Mouse (Mus musculus) c-Kit-positive CD71-negative TER-119-negative erythroid progenitor cells, embryonic 14.5 days (primary cell): ENCODE data around the gene Rasgrp3.

Experiments used
- DNase-seq: peaks from one replicate; pipeline ENCODE4 v3.0.0-alpha.2; 2013; ENCODE audit warnings: low read depth

Rasgrp3 gene

DNA sequence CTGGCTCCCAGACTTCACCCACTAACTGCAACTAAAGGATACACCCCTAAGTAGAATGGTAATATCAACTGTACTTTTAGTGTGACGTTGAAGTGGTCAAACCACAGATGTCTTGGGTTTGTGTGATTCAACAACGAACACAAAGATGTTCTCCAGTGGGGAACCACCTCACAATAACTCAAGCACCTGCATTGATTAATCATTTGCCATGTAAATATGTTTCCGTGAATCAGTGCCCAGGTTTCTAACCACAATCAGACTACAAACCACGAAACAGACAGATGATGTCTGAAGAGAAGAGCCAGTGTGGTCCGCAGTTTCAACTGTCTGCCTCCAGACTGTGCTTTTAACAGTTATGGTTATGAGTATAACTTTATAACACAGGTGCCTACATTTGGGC is 69.4 kb downstream of the Rasgrp3 start:
- DNase-seq, result no peak

DNA sequence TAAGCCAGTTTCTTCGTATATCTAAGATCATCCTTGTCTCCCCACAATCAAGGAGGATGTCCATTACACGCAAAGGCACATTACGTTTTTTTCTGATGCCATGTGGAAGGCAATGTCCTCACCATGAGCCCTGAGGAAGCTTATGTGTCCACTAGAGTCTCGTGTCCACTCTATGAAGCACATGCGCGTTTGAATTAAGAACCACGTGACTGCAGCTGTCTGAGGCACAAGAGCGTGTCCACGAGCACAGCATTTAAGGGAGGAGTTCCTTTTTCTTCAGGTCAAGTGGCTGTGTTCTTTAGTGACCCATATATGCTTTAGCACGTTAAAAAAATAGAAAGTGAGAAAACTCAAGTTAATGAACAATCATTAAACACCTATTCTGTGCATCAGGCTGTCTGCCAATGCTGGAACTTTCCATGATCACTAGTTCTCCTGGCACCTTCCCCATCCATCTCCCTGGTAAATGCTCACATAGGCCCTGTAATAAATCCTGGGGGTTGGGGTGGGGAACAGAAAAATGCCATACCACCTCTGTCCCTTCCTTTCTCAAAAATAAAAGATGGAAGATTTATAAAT is 70.5 kb downstream of the Rasgrp3 start:
- DNase-seq, result no peak

DNA sequence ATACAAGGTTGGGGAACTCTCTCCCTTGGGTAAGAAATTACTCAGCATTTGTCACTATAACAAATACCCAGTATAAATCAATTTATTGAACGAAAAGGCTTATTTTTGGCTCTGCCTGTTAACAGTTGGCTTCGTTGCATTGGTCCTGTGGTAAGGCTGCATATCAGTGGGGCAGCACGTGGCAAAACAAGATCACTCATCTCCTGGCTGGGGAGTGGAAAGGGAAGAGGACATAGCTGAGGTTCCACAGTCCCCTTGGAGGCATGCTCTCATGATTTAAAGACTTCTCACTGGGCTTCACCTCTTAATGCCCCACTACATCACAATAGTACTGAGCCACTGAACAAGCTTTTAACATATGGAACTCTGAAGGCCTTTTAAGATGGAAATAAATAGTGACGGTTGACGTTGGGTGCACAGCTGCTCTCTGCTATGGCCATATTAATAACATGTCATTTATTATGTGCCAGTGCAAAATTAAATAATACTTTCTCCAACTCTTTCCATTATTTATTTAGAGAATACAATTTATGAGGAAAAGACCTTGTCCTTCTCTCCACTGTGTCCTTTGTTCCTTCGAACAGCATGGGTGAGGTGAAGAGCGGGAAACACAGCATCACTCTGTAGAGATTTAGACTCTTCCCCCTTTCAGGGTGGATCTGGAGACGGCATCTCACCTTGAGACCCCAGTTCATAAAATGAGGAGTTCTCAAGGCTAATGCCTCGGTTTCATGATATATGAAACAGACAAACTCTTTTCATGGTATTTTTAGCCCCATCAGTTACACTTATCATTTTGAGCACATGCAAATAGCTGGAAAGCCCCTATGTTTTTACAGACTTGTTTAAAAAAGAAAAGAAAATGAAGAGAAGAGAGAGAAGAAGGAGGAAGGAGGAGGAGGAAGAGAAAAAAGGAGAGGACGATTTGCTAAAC is 71.3 kb downstream of the Rasgrp3 start:
- no peak for DNase-seq

DNA sequence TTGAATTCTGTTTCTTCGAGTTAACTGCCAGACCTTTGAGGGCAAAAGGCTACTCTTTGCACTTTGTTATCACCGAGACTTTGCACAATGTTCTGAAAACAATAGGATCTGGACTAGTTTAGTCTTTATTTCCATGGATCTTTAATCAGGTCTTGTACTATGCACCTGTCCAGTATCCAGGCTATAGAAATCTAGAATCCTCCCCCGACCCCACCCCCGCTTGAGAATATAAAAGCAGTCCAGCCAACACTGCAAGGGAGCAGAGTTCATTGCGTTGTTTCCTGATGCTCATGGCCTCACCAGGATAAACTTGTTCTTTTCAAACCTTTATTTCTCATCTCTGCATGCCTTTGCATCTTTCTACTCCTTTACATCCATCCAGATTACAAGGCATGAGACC is 73.6 kb downstream of the Rasgrp3 start:
- DNase-seq, result no peak

DNA sequence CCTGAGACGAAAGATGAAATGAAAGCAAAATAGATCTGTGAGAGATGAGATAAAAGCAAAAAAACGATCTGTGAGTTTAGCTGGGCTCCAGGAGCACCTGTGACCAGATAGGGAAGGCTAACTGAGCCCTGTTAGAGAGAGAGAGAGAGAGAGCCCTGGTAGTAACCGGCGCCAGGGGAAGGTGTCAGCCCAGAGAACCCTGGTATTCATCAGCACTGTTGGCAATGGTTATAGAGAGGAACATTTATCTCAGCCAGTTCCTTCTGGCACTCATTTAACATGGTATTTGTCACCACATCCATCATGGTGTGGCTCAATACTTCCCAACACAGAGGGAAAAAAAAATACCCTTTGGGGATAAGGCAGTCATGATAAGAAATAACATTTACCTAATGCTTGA is 80.9 kb downstream of the Rasgrp3 start:
- DNase-seq, result no peak

DNA sequence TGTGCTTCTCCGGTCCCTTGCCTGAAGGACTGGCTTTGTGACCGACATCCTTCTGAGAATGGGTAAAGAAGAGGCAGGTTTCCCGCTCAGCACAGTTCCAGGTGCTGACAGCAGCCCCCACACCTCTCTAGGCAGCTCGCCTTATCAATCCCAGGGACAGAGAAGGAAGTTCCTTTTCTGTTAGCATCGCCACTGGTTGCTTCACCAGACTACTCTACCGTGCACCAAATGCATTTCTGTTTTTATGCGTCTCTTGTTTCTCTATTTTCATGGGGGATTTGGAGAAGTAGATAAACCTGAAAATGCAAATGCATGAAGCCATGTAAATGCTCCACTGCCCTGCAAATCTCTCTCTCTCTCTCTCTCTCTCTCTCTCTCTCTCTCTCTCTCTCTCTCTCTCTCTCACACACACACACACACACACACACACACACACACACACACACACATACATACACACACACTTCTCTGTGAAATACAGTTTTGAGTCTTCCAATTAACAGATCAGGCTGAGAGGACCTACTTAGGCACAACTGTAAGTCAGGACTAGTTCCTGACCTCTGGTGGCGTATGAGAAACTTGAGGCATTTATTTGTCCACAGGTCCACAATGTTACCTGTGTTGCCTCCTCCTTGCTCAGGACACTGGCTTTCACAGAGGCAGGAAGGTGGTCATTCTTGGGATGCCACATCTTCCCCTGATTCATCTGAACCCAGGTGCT is 82.6 kb downstream of the Rasgrp3 start:
- no peak for DNase-seq

GRCm38 (mm10) chr17:75519239-75519900 is 83.7 kb downstream of the Rasgrp3 start:
- DNase-seq, result no peak

GRCm38 (mm10) chr17:75521236-75521842 is 85.6 kb downstream of the Rasgrp3 start:
- no peak for DNase-seq

DNA sequence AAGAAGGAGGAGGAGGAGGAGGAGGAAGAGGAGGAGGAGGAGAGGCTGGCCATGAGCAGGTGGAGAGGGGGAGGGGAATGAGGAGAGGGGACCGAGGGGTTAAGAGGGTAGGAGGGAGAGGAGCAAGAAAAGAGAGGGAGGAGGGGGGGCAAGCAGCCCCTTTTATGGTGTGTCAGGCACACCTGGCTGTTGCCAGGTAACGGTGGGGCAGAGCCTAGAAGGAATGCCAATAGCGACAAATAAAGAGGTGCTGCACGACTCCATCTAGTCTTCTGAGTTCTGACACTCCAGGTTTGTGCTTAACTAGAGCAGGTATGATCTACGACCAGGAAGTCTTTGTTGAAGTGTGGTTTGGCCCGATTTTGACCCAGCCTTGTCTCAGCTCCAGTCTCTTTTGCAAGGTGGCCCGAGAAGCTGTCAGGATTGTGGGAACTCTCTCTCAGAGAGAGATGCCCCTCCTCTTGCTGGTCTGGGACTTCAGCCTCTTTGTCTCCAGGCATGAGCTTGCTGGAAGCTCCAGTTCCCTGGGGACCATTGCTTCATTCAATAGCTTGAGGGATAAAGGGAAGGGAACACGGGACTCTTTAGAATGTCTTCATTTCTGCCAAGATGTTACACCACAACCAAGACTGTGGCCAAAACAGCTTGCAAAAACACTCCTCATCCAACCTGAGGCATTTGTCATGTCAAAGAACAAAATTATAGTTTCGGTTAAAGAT is 86.8 kb downstream of the Rasgrp3 start:
- no peak for DNase-seq

GRCm38 (mm10) chr17:75523812-75524211 is 88.1 kb downstream of the Rasgrp3 start:
- DNase-seq, result no peak

DNA sequence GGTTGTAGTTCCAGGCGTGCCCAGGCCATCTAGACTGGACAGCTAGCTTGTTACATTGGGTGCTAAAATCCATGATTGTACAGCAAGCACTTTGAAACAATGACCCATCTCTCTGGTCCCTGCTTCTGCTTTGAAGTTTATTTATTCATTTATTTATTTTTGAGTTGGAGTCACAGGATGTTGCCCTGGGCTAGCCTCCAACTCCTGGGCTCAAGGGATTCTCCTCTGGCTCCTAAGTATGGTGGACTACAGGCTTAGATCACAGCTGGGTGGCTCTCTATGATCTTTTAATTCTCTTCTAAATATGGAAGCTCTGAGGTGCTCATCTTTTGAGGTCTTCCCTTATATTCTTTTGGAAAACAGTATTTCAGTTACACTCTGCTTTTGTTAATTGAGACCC is 90.7 kb downstream of the Rasgrp3 start:
- no peak for DNase-seq

DNA sequence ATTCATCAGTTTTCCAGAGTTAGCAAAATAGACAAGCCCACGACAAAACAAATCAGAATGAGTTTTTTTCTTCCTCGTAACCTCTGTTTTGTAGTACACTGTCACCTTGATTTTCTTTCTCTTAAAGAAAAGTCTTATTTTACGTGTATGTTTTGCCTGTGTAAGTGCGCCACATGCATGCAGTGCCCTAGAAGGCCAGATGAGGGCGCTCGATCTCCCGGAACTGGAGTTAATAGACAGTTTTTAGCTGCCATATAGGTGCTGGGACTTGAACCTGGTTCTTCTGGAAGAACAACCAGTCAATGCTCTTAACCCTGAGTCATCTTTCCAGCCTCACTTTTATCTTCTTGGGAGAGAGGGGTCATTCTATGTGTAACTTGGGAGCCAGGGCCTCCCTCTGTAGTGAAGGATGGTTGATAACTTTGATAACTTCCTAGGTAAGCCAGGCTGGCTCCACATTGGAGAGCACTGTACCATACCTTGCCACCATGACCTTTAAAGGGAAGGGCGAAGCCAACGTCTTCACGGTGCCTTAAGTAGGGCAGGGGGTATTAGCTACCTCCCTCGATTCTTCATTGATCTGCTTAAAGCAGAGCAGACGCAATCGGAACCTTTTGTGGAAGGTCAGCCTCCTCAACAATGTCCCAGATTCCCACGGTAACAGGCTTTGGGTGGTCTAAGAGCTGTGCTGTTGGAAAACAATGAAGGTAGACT is 93.7 kb downstream of the Rasgrp3 start:
- DNase-seq, result no peak

DNA sequence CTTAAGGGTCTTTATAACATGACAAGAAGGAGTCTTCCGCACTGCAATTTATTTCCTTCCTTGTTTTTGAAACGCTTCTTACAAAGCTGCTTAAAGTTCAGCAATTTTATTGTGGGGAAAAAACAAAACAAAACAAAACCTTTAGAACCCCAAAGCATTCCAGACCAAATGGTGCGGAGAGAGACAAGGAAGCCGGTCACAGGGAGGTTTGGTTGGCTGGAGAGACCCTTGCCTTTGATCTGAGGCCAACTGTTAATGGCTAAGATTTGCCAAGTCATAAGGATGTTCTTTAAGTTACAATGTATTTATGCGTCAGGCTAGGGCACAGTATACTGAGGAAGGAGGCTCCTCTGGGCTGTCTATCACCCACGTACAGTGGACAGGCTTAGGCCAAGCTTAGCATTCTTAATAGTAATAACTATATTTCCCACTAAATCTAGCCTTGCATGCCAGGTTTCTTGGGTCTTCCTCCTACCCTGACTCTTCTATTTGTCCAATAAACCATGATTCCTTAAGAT is 96.8 kb downstream of the Rasgrp3 start:
- DNase-seq, result no peak

DNA sequence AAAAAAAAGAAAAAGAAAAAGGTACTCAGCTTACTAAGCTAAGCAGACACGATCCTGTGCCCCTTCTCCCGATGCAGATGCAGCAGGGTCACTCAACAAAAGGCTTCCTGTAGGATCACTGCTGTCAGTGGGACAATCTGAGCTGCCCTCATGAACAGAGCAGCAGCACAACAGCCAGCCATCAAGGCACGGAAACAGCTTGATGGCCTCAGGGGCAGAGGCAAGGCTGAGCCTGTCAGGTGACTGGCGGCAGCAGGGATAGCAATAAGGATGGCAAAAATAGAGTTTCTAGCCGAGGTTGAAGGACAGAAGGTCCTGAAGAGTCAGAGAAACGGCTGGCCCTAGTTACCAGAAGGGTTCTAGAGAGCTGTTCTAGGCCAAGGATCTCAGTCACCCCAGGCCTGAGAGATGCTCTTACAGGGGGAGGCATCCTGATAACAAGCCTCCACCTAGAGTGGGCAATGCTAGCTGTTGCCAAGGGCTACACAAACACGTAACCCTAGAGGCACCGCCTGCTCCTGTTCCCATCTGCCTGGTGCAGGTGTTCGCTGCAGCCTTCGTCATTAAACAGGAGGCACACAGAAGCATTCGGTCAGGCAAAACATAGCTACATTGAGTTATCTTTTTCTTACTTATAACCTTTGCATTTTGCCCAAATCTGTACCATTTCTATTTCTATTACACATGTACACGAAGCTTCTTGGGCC is 98.8 kb downstream of the Rasgrp3 start:
- no peak for DNase-seq

DNA sequence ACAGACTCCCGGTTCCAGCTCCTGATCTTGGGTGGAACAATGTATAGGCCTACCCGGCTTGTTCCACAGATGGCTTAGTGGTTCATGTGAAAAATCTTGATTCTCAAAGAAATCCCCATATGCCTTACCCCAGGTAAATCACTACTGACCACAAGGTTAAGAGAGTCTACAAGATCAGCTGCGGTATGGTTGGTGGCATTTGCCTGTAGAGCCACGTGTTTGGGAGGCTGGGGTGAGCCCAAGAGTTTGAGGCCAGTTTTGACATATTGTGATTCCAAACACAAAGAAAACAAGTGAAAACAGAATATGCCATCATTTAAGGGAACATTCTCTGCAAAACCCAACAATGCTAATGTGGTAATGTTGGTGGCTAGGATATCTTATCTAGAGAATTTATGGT is 99.9 kb downstream of the Rasgrp3 start:
- DNase-seq, result no peak

DNA sequence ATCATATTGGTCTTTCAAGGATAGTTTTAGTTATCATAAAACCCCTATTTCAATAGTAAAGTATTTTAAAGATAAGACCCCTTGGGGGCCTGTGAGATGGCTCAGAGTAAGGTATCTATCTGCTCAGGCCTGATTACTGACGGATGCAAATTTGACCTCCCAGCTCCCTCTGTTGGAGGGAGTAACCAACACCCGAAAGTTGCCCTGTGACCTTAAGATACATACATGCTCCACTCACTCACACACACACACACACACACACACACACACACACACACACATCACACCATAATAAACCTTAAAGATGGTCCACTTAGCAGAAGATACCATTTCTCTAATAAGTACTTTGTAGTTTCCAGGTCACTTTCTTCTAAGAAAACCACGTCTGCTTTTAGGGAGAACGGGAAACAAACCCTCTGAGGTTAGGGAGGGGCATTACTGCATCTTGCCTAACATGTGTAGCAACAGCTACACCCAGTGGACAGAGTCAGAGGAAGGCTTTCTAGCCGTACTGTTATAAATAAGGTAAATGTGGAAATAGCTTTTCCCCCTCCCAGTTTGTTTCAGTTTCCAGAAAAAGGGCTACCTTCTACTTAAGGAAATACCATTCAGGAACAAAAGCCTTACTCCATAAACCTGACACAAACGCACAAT is 100.8 kb downstream of the Rasgrp3 start:
- DNase-seq, result peak; percentile 47

DNA sequence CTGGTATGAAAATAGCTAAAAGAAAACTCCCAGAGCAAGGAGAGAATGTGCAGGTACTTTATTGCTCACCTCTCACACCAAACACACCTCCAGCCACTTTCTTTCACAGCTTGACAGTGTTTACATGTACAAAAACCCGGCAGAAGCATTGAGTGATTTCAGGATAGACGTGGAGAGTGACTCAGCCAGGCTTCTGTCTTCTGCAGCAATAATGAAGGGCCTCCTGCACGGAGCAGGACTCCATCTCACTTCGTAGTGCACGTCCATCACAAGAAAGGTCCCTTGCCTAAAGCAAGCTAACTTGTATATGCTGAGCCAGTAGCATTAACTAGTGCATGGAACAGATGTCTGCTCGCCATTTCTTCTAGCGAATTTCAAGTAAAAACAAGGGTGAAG is 101.4 kb downstream of the Rasgrp3 start:
- DNase-seq, result no peak

GRCm38 (mm10) chr17:75538431-75538830 is 102.7 kb downstream of the Rasgrp3 start:
- no peak for DNase-seq

- no peak for DNase-seq
Measured at GRCm38 (mm10) chr17:75539130-75539529, 103.4 kb downstream of the Rasgrp3 start.
